Mouse (Mus musculus): ENCODE data around the gene Galnt17. TPM values are rescaled to one million over a fixed set of nuclear protein-coding genes. Genes with fewer than 3 reads are reported as not detected.

Galnt17 gene
- polyA plus RNA-seq, 1 experiment from 2014 or later = 5.1 TPM

GRCm38 (mm10) chr5:131120296-131120840 lies 187.9 kb downstream of the Galnt17 start:
- POLR2A ChIA-PET = no interaction called here

GRCm38 (mm10) chr5:131119896-131120295 lies 188.4 kb downstream of the Galnt17 start:
- TF ChIP-seq CTCF (IDR thresholded peaks at IDR 0.05) = no peak
- no peak for ATAC-seq
- no peak for DNase-seq (ENCODE audit: low read depth, low spot score)
- ChIA-PET CTCF (no interaction called here), POLR2A (no interaction called here)
- in situ Hi-C loops (cut with MboI; ENCODE audit: low pct_unique_long_range_greater_than_20kb) = no loop called here
- H3K27me3 ChIP-seq = no peaks in the 10 kb centered on the region

More at GRCm38 (mm10) chr5:131120296-131120840, 187.9 kb downstream of the Galnt17 start:
- DNase-seq (ENCODE audit: low read depth, low spot score) (no peak), ATAC-seq (no peak)
- in situ Hi-C loops (cut with MboI; ENCODE audit: low pct_unique_long_range_greater_than_20kb) = no loop called here
- CTCF ChIA-PET = no interaction called here
- TF ChIP-seq CTCF (IDR thresholded peaks at IDR 0.05) = no peak
- no peaks in the 10 kb centered on the region for H3K27me3 ChIP-seq

GRCm38 (mm10) chr5:131117391-131118040 lies 190.8 kb downstream of the Galnt17 start:
- ATAC-seq = no peak
- DNase-seq (ENCODE audit: low read depth, low spot score) = no peak
- ChIA-PET CTCF (no interaction called here), POLR2A (no interaction called here)
- no peak for TF ChIP-seq CTCF (IDR thresholded peaks at IDR 0.05)
- in situ Hi-C loops (cut with MboI; ENCODE audit: low pct_unique_long_range_greater_than_20kb) = no loop called here
- H3K27me3 ChIP-seq = no peaks in the 10 kb centered on the region

GRCm38 (mm10) chr5:131113850-131114470 lies 194.3 kb downstream of the Galnt17 start:
- CTCF ChIA-PET = interaction anchor here (1.6 kb wide), 1 partner anchor 11 kb away, joined by 4 read pairs; no protein-coding TSS in a partner anchor
- ATAC-seq (no peak), DNase-seq (ENCODE audit: low read depth, low spot score) (no peak)
- TF ChIP-seq CTCF (IDR thresholded peaks at IDR 0.05) = no peak
- H3K27me3 ChIP-seq = no peaks in the 10 kb centered on the region
- POLR2A ChIA-PET = no interaction called here
- in situ Hi-C loops (cut with MboI; ENCODE audit: low pct_unique_long_range_greater_than_20kb) = no loop called here

GRCm38 (mm10) chr5:131107188-131107587 lies 201.1 kb downstream of the Galnt17 start:
- in situ Hi-C loops (cut with MboI; ENCODE audit: low pct_unique_long_range_greater_than_20kb) = no loop called here
- no peak for DNase-seq (ENCODE audit: low read depth, low spot score)
- CTCF ChIA-PET = no interaction called here
- POLR2A ChIA-PET = no interaction called here
- no peak for ATAC-seq
- H3K27me3 ChIP-seq = no peaks in the 10 kb centered on the region
- peak; percentile 45 for TF ChIP-seq CTCF (IDR thresholded peaks at IDR 0.05)

GRCm38 (mm10) chr5:131096824-131097223 lies 211.5 kb downstream of the Galnt17 start:
- in situ Hi-C loops (cut with MboI; ENCODE audit: low pct_unique_long_range_greater_than_20kb) = no loop called here
- no peak for DNase-seq (ENCODE audit: low read depth, low spot score)
- TF ChIP-seq CTCF (IDR thresholded peaks at IDR 0.05) = no peak
- H3K27me3 ChIP-seq = no peaks in the 10 kb centered on the region
- POLR2A ChIA-PET = no interaction called here
- ATAC-seq = no peak
- CTCF ChIA-PET = no interaction called here

GRCm38 (mm10) chr5:131095635-131096034 lies 212.7 kb downstream of the Galnt17 start:
- no peaks in the 10 kb centered on the region for H3K27me3 ChIP-seq
- ChIA-PET POLR2A (no interaction called here), CTCF (interaction anchor here (1.3 kb wide), 1 partner anchor 9 kb away, joined by 3 read pairs; no protein-coding TSS in a partner anchor)
- no peak for DNase-seq (ENCODE audit: low read depth, low spot score)
- in situ Hi-C loops (cut with MboI; ENCODE audit: low pct_unique_long_range_greater_than_20kb) = no loop called here
- ATAC-seq = no peak
- no peak for TF ChIP-seq CTCF (IDR thresholded peaks at IDR 0.05)

GRCm38 (mm10) chr5:131094771-131095170 lies 213.5 kb downstream of the Galnt17 start:
- POLR2A ChIA-PET = no interaction called here
- no peak for ATAC-seq
- no peaks in the 10 kb centered on the region for H3K27me3 ChIP-seq
- CTCF ChIA-PET = interaction anchor here (1.3 kb wide), 1 partner anchor 8 kb away, joined by 3 read pairs; no protein-coding TSS in a partner anchor
- DNase-seq (ENCODE audit: low read depth, low spot score) = no peak
- in situ Hi-C loops (cut with MboI; ENCODE audit: low pct_unique_long_range_greater_than_20kb) = no loop called here
- no peak for TF ChIP-seq CTCF (IDR thresholded peaks at IDR 0.05)

- in situ Hi-C loops (cut with MboI; ENCODE audit: low pct_unique_long_range_greater_than_20kb) = no loop called here
- POLR2A ChIA-PET = no interaction called here
- TF ChIP-seq CTCF (IDR thresholded peaks at IDR 0.05) = no peak
- CTCF ChIA-PET = no interaction called here
- H3K27me3 ChIP-seq = no peaks in the 10 kb centered on the region
- no peak for DNase-seq (ENCODE audit: low read depth, low spot score)
- ATAC-seq = no peak
Measured at GRCm38 (mm10) chr5:131094138-131094537, 214.2 kb downstream of the Galnt17 start.

GRCm38 (mm10) chr5:131089876-131090275 lies 218.4 kb downstream of the Galnt17 start:
- in situ Hi-C loops (cut with MboI; ENCODE audit: low pct_unique_long_range_greater_than_20kb) = no loop called here
- CTCF ChIA-PET = no interaction called here
- no peak for DNase-seq (ENCODE audit: low read depth, low spot score)
- no peak for TF ChIP-seq CTCF (IDR thresholded peaks at IDR 0.05)
- no peaks in the 10 kb centered on the region for H3K27me3 ChIP-seq
- ATAC-seq = no peak
- POLR2A ChIA-PET = no interaction called here

- in situ Hi-C loops (cut with MboI; ENCODE audit: low pct_unique_long_range_greater_than_20kb) = no loop called here
- POLR2A ChIA-PET = no interaction called here
- CTCF ChIA-PET = no interaction called here
- ATAC-seq (no peak), DNase-seq (ENCODE audit: low read depth, low spot score) (no peak)
- TF ChIP-seq CTCF (IDR thresholded peaks at IDR 0.05) = no peak
- no peaks in the 10 kb centered on the region for H3K27me3 ChIP-seq
Measured at GRCm38 (mm10) chr5:131088866-131089265, 219.4 kb downstream of the Galnt17 start.
